Mouse (Mus musculus) MEL (cell line): ENCODE results near the gene Odf3b. TPM values are rescaled to one million over a fixed set of nuclear protein-coding genes. Genes with fewer than 3 reads are reported as not detected.

Source experiments
- DNase-seq: peaks from one replicate; pipeline ENCODE4 v3.0.0; 2011; ENCODE audit warnings: low read depth, low spot score
- H3K27ac ChIP-seq: 2 replicates; pipeline ENCODE4 v1.5.1; 2012; ENCODE audit warnings: low read depth, mild to moderate bottlenecking, control low read depth, low read length, moderate library complexity; ENCODE audit not compliant: control insufficient read depth
- H3K27me3 ChIP-seq, 2 experiments: fragments of 150-350 bp in 1 of 2; sonication (generic) in 1 of 2; 2 replicates each; pipeline ENCODE4 v1.6.1; 2012; ENCODE audit warnings: low read length in 2 of 2, mild to moderate bottlenecking in 2 of 2, improper control_type of control experiment in 1 of 2, moderate library complexity in 1 of 2; ENCODE audit not compliant: insufficient read depth in 2 of 2, control insufficient read depth in 1 of 2
- H3K36me3 ChIP-seq, 2 experiments: 2 replicates each; pipeline ENCODE4 v1.6.1; 2012 to 2014; ENCODE audit warnings: low read length in 2 of 2, improper control_type of control experiment in 1 of 2, inconsistent platforms in 1 of 2, mild to moderate bottlenecking in 1 of 2; ENCODE audit not compliant: insufficient read depth in 2 of 2, control insufficient read depth in 1 of 2
- H3K4me1 ChIP-seq, 2 experiments: fragments of 150-350 bp in 1 of 2; sonication (generic) in 1 of 2; 2 replicates each; pipeline ENCODE4 v1.6.1; 2012; ENCODE audit warnings: low read length in 2 of 2, improper control_type of control experiment in 1 of 2, mild to moderate bottlenecking in 1 of 2; ENCODE audit not compliant: insufficient read depth in 2 of 2, control insufficient read depth in 1 of 2
- H3K4me3 ChIP-seq, 2 experiments: fragments of 150-350 bp in 1 of 2; sonication (generic) in 1 of 2; 2 replicates each; pipeline ENCODE4 v1.5.1; 2012; ENCODE audit warnings: low read depth in 2 of 2, low read length in 2 of 2, mild to moderate bottlenecking in 2 of 2, moderate library complexity in 2 of 2, control low read depth in 1 of 2, improper control_type of control experiment in 1 of 2; ENCODE audit not compliant: control insufficient read depth in 1 of 2, insufficient read depth in 1 of 2
- H3K79me2 ChIP-seq: 2 replicates; pipeline ENCODE4 v1.6.1; 2012; ENCODE audit warnings: mild to moderate bottlenecking, low read length, moderate library complexity; ENCODE audit not compliant: control insufficient read depth, poor library complexity, insufficient read depth
- H3K9ac ChIP-seq: 2 replicates; pipeline ENCODE4 v1.6.1; 2012; ENCODE audit warnings: low read depth, mild to moderate bottlenecking, control low read depth, low read length, moderate library complexity; ENCODE audit not compliant: control insufficient read depth, poor library complexity, severe bottlenecking
- H3K9me3 ChIP-seq: fragments of 150-350 bp; sonication (generic); replicated peaks from 2 replicates; pipeline ENCODE4 v1.6.1; 2012; ENCODE audit warnings: mild to moderate bottlenecking, low read length, improper control_type of control experiment, moderate library complexity; ENCODE audit not compliant: insufficient read depth
- CHD1 ChIP-seq: IDR thresholded peaks from 2 replicates; pipeline ENCODE4 v1.6.1; 2012; ENCODE audit warnings: low read depth, mild to moderate bottlenecking, inconsistent platforms, low read length, improper control_type of control experiment
- CHD2 ChIP-seq: IDR thresholded peaks from 2 replicates; pipeline ENCODE4 v1.6.1; 2011; ENCODE audit warnings: low read length, improper control_type of control experiment
- CTCF ChIP-seq, 3 experiments: IDR thresholded peaks in 2 of 3; conservative IDR thresholded peaks in 1 of 3; 2 replicates each; pipeline ENCODE4 v1.5.1; 2011 to 2012; ENCODE audit warnings: low read length in 3 of 3, low read depth in 2 of 3, mild to moderate bottlenecking in 2 of 3, improper control_type of control experiment in 1 of 3, inconsistent platforms in 1 of 3, mixed read lengths in 1 of 3, moderate library complexity in 1 of 3; ENCODE audit not compliant: control insufficient read depth in 1 of 3, insufficient read depth in 1 of 3, poor library complexity in 1 of 3, severe bottlenecking in 1 of 3
- E2F4 ChIP-seq: IDR thresholded peaks from 2 replicates; pipeline ENCODE4 v1.6.1; 2011; ENCODE audit warnings: low read depth, low read length, improper control_type of control experiment, borderline replicate concordance
- ELF1 ChIP-seq: IDR thresholded peaks from 2 replicates; pipeline ENCODE4 v1.6.1; 2014; ENCODE audit warnings: low read depth, mild to moderate bottlenecking, inconsistent platforms, low read length, improper control_type of control experiment, moderate library complexity
- EP300 ChIP-seq, 2 experiments: IDR thresholded peaks; 2 replicates each; pipeline ENCODE4 v1.6.1; 2011; ENCODE audit warnings: improper control_type of control experiment in 2 of 2, low read length in 2 of 2, low read depth in 1 of 2, mild to moderate bottlenecking in 1 of 2
- ETS1 ChIP-seq: IDR thresholded peaks from 2 replicates; pipeline ENCODE4 v1.6.1; 2012; ENCODE audit warnings: low read depth, mild to moderate bottlenecking, inconsistent platforms, low read length, improper control_type of control experiment, moderate library complexity
- GABPA ChIP-seq: IDR thresholded peaks from 2 replicates; pipeline ENCODE4 v1.6.1; 2012; ENCODE audit warnings: low read depth, mild to moderate bottlenecking, inconsistent platforms, low read length, improper control_type of control experiment, moderate library complexity
- GATA1 ChIP-seq: IDR thresholded peaks from 2 replicates; pipeline ENCODE4 v1.6.1; 2011; ENCODE audit warnings: low read depth, low read length, improper control_type of control experiment
- HCFC1 ChIP-seq: IDR thresholded peaks from 2 replicates; pipeline ENCODE4 v1.6.1; 2012; ENCODE audit warnings: low read depth, mild to moderate bottlenecking, inconsistent platforms, low read length, improper control_type of control experiment, moderate library complexity
- JUND ChIP-seq: IDR thresholded peaks from 2 replicates; pipeline ENCODE4 v1.6.1; 2011; ENCODE audit warnings: low read depth, mild to moderate bottlenecking, improper control_type of control experiment, low read length
- KAT2A ChIP-seq: conservative IDR thresholded peaks from 2 replicates; pipeline ENCODE4 v1.6.1; 2012; ENCODE audit warnings: low read depth, low read length, improper control_type of control experiment, inconsistent platforms
- MAFK ChIP-seq: IDR thresholded peaks from 2 replicates; pipeline ENCODE4 v1.6.1; 2011; ENCODE audit warnings: low read depth, mild to moderate bottlenecking, low read length, improper control_type of control experiment, borderline replicate concordance
- MAX ChIP-seq: IDR thresholded peaks from 2 replicates; pipeline ENCODE4 v1.6.1; 2011; ENCODE audit warnings: low read length, improper control_type of control experiment
- MAZ ChIP-seq: IDR thresholded peaks from 2 replicates; pipeline ENCODE4 v1.6.1; 2012; ENCODE audit warnings: low read depth, mild to moderate bottlenecking, inconsistent platforms, low read length, improper control_type of control experiment
- MEF2A ChIP-seq: IDR thresholded peaks from 2 replicates; pipeline ENCODE4 v1.6.1; 2014; ENCODE audit warnings: low read depth, mild to moderate bottlenecking, inconsistent platforms, low read length, improper control_type of control experiment; ENCODE audit not compliant: poor library complexity, insufficient replicate concordance, severe bottlenecking; ENCODE audit errors: extremely low read depth
- MXI1 ChIP-seq: IDR thresholded peaks from 2 replicates; pipeline ENCODE4 v1.6.1; 2011; ENCODE audit warnings: mild to moderate bottlenecking, low read depth, low read length, improper control_type of control experiment
- MYB ChIP-seq: IDR thresholded peaks from 2 replicates; pipeline ENCODE4 v1.6.1; 2011; ENCODE audit warnings: mild to moderate bottlenecking, low read depth, low read length, improper control_type of control experiment
- MYC ChIP-seq: IDR thresholded peaks from 2 replicates; pipeline ENCODE4 v1.6.1; 2011; ENCODE audit warnings: low read depth, mild to moderate bottlenecking, low read length, improper control_type of control experiment, moderate library complexity
- NELFE ChIP-seq: IDR thresholded peaks from 2 replicates; pipeline ENCODE4 v1.6.1; 2011; ENCODE audit warnings: low read depth, low read length, improper control_type of control experiment
- NRF1 ChIP-seq: IDR thresholded peaks from 2 replicates; pipeline ENCODE4 v1.6.1; 2014; ENCODE audit warnings: low read depth, mild to moderate bottlenecking, inconsistent platforms, low read length, improper control_type of control experiment, moderate library complexity; ENCODE audit not compliant: poor library complexity, insufficient read depth, severe bottlenecking
- POLR2A ChIP-seq, 2 experiments: IDR thresholded peaks; 2 replicates each; pipeline ENCODE4 v1.6.1; 2011 to 2012; ENCODE audit warnings: low read length in 2 of 2, mild to moderate bottlenecking in 2 of 2, control low read depth in 1 of 2, improper control_type of control experiment in 1 of 2, low read depth in 1 of 2, moderate library complexity in 1 of 2; ENCODE audit not compliant: control insufficient read depth in 1 of 2, insufficient read depth in 1 of 2, poor library complexity in 1 of 2
- POLR2AphosphoS2 ChIP-seq: IDR thresholded peaks from 2 replicates; pipeline ENCODE4 v1.6.1; 2011; ENCODE audit warnings: low read length, improper control_type of control experiment
- POLR2AphosphoS5 ChIP-seq: IDR thresholded peaks from 2 replicates; pipeline ENCODE4 v1.6.1; 2012; ENCODE audit warnings: low read depth, borderline replicate concordance, mild to moderate bottlenecking, inconsistent platforms, low read length, moderate library complexity, mixed read lengths
- RAD21 ChIP-seq: IDR thresholded peaks from 2 replicates; pipeline ENCODE4 v1.6.1; 2011; ENCODE audit warnings: mild to moderate bottlenecking, low read depth, low read length, improper control_type of control experiment
- RCOR1 ChIP-seq: IDR thresholded peaks from 2 replicates; pipeline ENCODE4 v1.6.1; 2012; ENCODE audit warnings: low read depth, mild to moderate bottlenecking, inconsistent platforms, low read length, improper control_type of control experiment
- SIN3A ChIP-seq: IDR thresholded peaks from 2 replicates; pipeline ENCODE4 v1.6.1; 2012; ENCODE audit warnings: low read length, improper control_type of control experiment, inconsistent platforms
- SMC3 ChIP-seq: IDR thresholded peaks from 2 replicates; pipeline ENCODE4 v1.6.1; 2011; ENCODE audit warnings: low read depth, low read length, improper control_type of control experiment
- TAL1 ChIP-seq: IDR thresholded peaks from 2 replicates; pipeline ENCODE4 v1.6.1; 2012; ENCODE audit warnings: mild to moderate bottlenecking, inconsistent platforms, low read length, moderate library complexity, mixed read lengths
- TBP ChIP-seq: IDR thresholded peaks from 2 replicates; pipeline ENCODE4 v1.8.0; 2011; ENCODE audit warnings: low read depth, low read length, improper control_type of control experiment
- UBTF ChIP-seq: IDR thresholded peaks from 2 replicates; pipeline ENCODE4 v1.6.1; 2012; ENCODE audit warnings: low read depth, mild to moderate bottlenecking, inconsistent platforms, low read length, improper control_type of control experiment, moderate library complexity, borderline replicate concordance; ENCODE audit not compliant: insufficient read depth
- USF1 ChIP-seq: IDR thresholded peaks from 2 replicates; pipeline ENCODE4 v1.6.1; 2014; ENCODE audit warnings: low read depth, mild to moderate bottlenecking, inconsistent platforms, low read length, improper control_type of control experiment, moderate library complexity
- USF2 ChIP-seq, 2 experiments: IDR thresholded peaks; 2 replicates each; pipeline ENCODE4 v1.6.1; 2011 to 2012; ENCODE audit warnings: improper control_type of control experiment in 2 of 2, low read length in 2 of 2, borderline replicate concordance in 1 of 2, inconsistent platforms in 1 of 2, low read depth in 1 of 2, mild to moderate bottlenecking in 1 of 2; ENCODE audit not compliant: insufficient read depth in 1 of 2
- ZC3H11A ChIP-seq: IDR thresholded peaks from 2 replicates; pipeline ENCODE4 v1.6.1; 2012; ENCODE audit warnings: low read depth, mild to moderate bottlenecking, inconsistent platforms, low read length, improper control_type of control experiment
- ZKSCAN1 ChIP-seq: IDR thresholded peaks from 2 replicates; pipeline ENCODE4 v1.6.1; 2012; ENCODE audit warnings: low read depth, mild to moderate bottlenecking, inconsistent platforms, low read length, improper control_type of control experiment, moderate library complexity
- ZMIZ1 ChIP-seq: IDR thresholded peaks from 2 replicates; pipeline ENCODE4 v1.6.1; 2012; ENCODE audit warnings: low read depth, mild to moderate bottlenecking, inconsistent platforms, low read length, improper control_type of control experiment, moderate library complexity
- ZNF384 ChIP-seq: IDR thresholded peaks from 2 replicates; pipeline ENCODE4 v1.6.1; 2012; ENCODE audit warnings: low read depth, mild to moderate bottlenecking, inconsistent platforms, low read length, improper control_type of control experiment
- polyA plus RNA-seq, 2 experiments: library from polyadenylated mRNA; stranded (reverse) in 1 of 2; unstranded in 1 of 2; fragments of >175 nt in 1 of 2; fragments of >200 nt in 1 of 2; gene quantifications; 2 replicates each; pipeline versions ENCODE4 v1.2.1 to v1.2.4; 2012; ENCODE audit warnings: low replicate concordance in 2 of 2, low read depth in 1 of 2; ENCODE audit not compliant: insufficient read length in 2 of 2, insufficient read depth in 1 of 2, missing spikeins in 1 of 2
- total RNA-seq: library from RNA; depleted of rRNA; stranded (reverse); fragments of 300-350 nt; gene quantifications from 2 replicates; pipeline ENCODE4 v1.2.3, GENCODE M21; 2012

Gene Odf3b
- total and polyA plus RNA-seq, 3 experiments = not detected

DNA sequence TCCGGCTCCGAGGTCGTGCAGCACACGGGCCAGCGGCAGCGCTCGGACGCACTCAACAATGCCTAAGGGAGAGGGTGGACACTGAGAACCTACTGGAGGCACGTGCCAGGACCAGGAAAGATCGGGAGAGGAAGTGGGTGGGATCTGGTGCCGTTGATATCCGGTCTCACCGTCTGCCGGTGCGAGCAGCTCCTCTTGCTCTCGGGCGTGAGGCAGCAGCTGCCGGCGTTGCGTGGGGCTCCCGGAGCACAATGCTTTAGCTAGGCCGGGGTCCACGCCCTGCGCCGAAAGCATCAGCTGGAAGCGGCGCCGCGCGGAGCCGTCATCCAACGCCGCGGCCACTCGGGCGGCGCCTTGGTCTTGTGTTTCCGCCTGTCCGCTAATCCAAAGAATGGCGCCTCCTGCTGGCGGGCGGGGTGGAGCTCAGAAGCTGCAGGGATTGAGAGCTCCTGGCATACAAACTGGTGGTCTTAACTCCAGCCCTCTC, 5.3 kb downstream of the Odf3b start, which contains the start of gene Sco2:
Gene Sco2, minus strand, starts transcription at position 85 of the 487 bp plus-strand sequence.
- peaks cover 20% of the 10 kb centered on the region for H3K79me2 ChIP-seq
- peak within 1 kb of the TSS; percentile 80 for H3K27ac ChIP-seq
- peak; percentile 93 for DNase-seq
- peak within 1 kb of the TSS; percentile 90 for H3K9ac ChIP-seq
- 0 out of 4 replicates have a peak, but pooled peaks cover 0 to 3% of the 10 kb centered on the region in 2 experiments for H3K4me1 ChIP-seq
- H3K4me3 ChIP-seq = peak within 1 kb of the TSS; percentile 63 to 76
- H3K27me3 ChIP-seq = no peaks in the 10 kb centered on the region
- H3K36me3 ChIP-seq = peaks cover 3 to 5% of the 10 kb centered on the region in 2 experiments; a peak in 3 of 4 replicates
- no peaks in the 10 kb centered on the region for H3K9me3 ChIP-seq
- TF ChIP-seq MAX = peak; percentile 96
- TF ChIP-seq POLR2A (IDR thresholded peaks at IDR 0.05; ENCODE audit: control insufficient read depth in 1 of 2, insufficient read depth in 1 of 2, low read depth in 1 of 2, low read length in 2 of 2, poor library complexity in 1 of 2) = peak; percentile 91
- peak; percentile 72 for TF ChIP-seq ELF1
- TF ChIP-seq ZMIZ1 = no peak
- TF ChIP-seq USF1 = peak; percentile 75
- TF ChIP-seq POLR2AphosphoS5 = peak; percentile 75; the same call in 1 of the 2 replicates
- no peak for TF ChIP-seq GABPA
- TF ChIP-seq CHD2 = no peak
- no peak for TF ChIP-seq JUND
- TF ChIP-seq RCOR1 = no peak
- no peak for TF ChIP-seq KAT2A
- TF ChIP-seq CHD1 = no peak
- TF ChIP-seq NELFE = peak; percentile 81
- TF ChIP-seq SIN3A = peak; percentile 88
- no peak for TF ChIP-seq UBTF
- TF ChIP-seq ZNF384 = 0 out of 2 replicates have a peak, but pooled peaks have one; percentile 9
- TF ChIP-seq CTCF (IDR thresholded peaks at IDR 0.05 in 2 of 3, conservative IDR thresholded peaks at IDR 0.05 in 1 of 3; ENCODE audit: control insufficient read depth in 1 of 3, insufficient read depth in 1 of 3, low read depth in 2 of 3, low read length in 3 of 3, poor library complexity in 1 of 3, severe bottlenecking in 1 of 3) = peak; percentile 76 to 96 (median 84)
- TF ChIP-seq RAD21 = peak; percentile 20
- TF ChIP-seq HCFC1 = peak; percentile 71
- no peak for TF ChIP-seq E2F4
- TF ChIP-seq TBP = peak; percentile 61
- no peak for TF ChIP-seq GATA1
- TF ChIP-seq ZKSCAN1 = no peak
- 0 out of 2 replicates have a peak, but pooled peaks have one; percentile 32 for TF ChIP-seq ETS1
- TF ChIP-seq MXI1 = no peak; the same call in none of the 2 replicates
- TF ChIP-seq POLR2AphosphoS2 = no peak
- peak; percentile 58 for TF ChIP-seq SMC3
- no peak for TF ChIP-seq TAL1
- TF ChIP-seq MYC = peak; percentile 94
- no peak for TF ChIP-seq MYB
- no peak for TF ChIP-seq MAFK
- TF ChIP-seq NRF1 = no peak
- TF ChIP-seq ZC3H11A = peak; percentile 33; the same call in 1 of the 2 replicates
- no peak for TF ChIP-seq USF2 (IDR thresholded peaks at IDR 0.05; ENCODE audit: borderline replicate concordance in 1 of 2, insufficient read depth in 1 of 2, low read depth in 1 of 2, low read length in 2 of 2)
- TF ChIP-seq MEF2A = no peak
- TF ChIP-seq MAZ = peak; percentile 79; the same call in 1 of the 2 replicates
- TF ChIP-seq EP300 (IDR thresholded peaks at IDR 0.05; ENCODE audit: low read depth in 1 of 2, low read length in 2 of 2) = 0 out of 4 replicates have a peak, but pooled peaks of 1 of the 2 experiments have one; percentile 10
